Mouse (Mus musculus) forebrain, embryonic 12.5 days (tissue): ENCODE measurements around the gene Cdr2. TPM values are rescaled to one million over a fixed set of nuclear protein-coding genes. Genes with fewer than 3 reads are reported as not detected.
A peak's percentile ranks its signal among the peaks of the same experiment; 100 is the strongest.
"Not testable (repeated sequence)": the region's sequence is repeated elsewhere in the genome, so short reads cannot be mapped to it uniquely, and the experiment has no call there.

Experiments used
- ATAC-seq: fragments of 200-750 bp; cut with Nextera tagmentation; 2 replicates; pipeline ENCODE4 v1.8.0; 2017; ENCODE audit warnings: moderate TSS enrichment; ENCODE audit not compliant: low FRiP score
- H3K27ac ChIP-seq: fragments of 300-500 bp; sonication (generic); 2 replicates; pipeline ENCODE4 v1.5.1; 2016; ENCODE audit warnings: mild to moderate bottlenecking
- H3K27me3 ChIP-seq: fragments of 300-500 bp; sonication (generic); 2 replicates; pipeline ENCODE4 v1.6.1; 2016; ENCODE audit warnings: mild to moderate bottlenecking
- H3K36me3 ChIP-seq: fragments of 300-500 bp; sonication (generic); replicated peaks from 2 replicates; pipeline ENCODE4 v1.6.1; 2016; ENCODE audit warnings: mild to moderate bottlenecking
- H3K4me1 ChIP-seq: fragments of 300-500 bp; sonication (generic); 2 replicates; pipeline ENCODE4 v1.6.1; 2016
- H3K4me2 ChIP-seq: fragments of 300-500 bp; sonication (generic); 2 replicates; pipeline ENCODE4 v1.6.1; 2016; ENCODE audit warnings: mild to moderate bottlenecking, moderate library complexity
- H3K4me3 ChIP-seq: fragments of 300-500 bp; sonication (generic); replicated peaks from 2 replicates; pipeline ENCODE4 v1.5.1; 2016; ENCODE audit warnings: mild to moderate bottlenecking
- H3K9ac ChIP-seq: fragments of 300-500 bp; sonication (generic); 2 replicates; pipeline ENCODE4 v1.6.1; 2016; ENCODE audit warnings: mild to moderate bottlenecking
- H3K9me3 ChIP-seq: fragments of 300-500 bp; sonication (generic); 2 replicates; pipeline ENCODE4 v1.6.1; 2016
- WGBS: fragments of 180-500 bp; shearing (Covaris S2); methylation state at CpG from one replicate; pipeline ENCODE4 v1.1.7; 2016; 5-methylcytosine and 5-hydroxymethylcytosine counted together
- polyA plus RNA-seq: library from polyadenylated mRNA; unstranded; fragments of >200 nt; fragmentation: Nextera tagmentation; extraction: Ambion mirVana; gene quantifications from 2 replicates; pipeline ENCODE4 v1.2.1, GENCODE M21; 2016

The Cdr2 gene
- polyA plus RNA-seq, 1 experiment from 2014 or later = 14.5 TPM

GRCm38 (mm10) chr7:120918526-120918962 is 63.6 kb downstream of the Cdr2 start:
- peak; percentile 64 for ATAC-seq
- H3K9ac ChIP-seq = peak overlapping the region; percentile 93
- H3K36me3 ChIP-seq = peaks cover 11% of the 10 kb centered on the region
- WGBS = 6% methylated on average over 10 of the region's 10 CpGs
- peak overlapping the region; percentile 65 for H3K4me2 ChIP-seq
- no peaks in the 10 kb centered on the region for H3K27me3 ChIP-seq
- no peaks in the 10 kb centered on the region for H3K9me3 ChIP-seq
- peak overlapping the region; percentile 85 for H3K27ac ChIP-seq
- peaks cover 14% of the 10 kb centered on the region for H3K4me1 ChIP-seq
- peak overlapping the region; percentile 98 for H3K4me3 ChIP-seq

- peak within 1 kb of the TSS; percentile 93 for H3K9ac ChIP-seq
- under 1% methylated on average over 96 of the region's 102 CpGs for WGBS
- H3K4me3 ChIP-seq = peak within 1 kb of the TSS; percentile 98
- peak within 1 kb of the TSS; percentile 85 for H3K27ac ChIP-seq
- H3K4me1 ChIP-seq = peaks cover 14% of the 10 kb centered on the region
- peaks cover 4% of the 10 kb centered on the region for H3K36me3 ChIP-seq
- no peaks in the 10 kb centered on the region for H3K9me3 ChIP-seq
- ATAC-seq = peak; percentile 95
- no peaks in the 10 kb centered on the region for H3K27me3 ChIP-seq
- peak within 1 kb of the TSS; percentile 65 for H3K4me2 ChIP-seq
Measured at GRCm38 (mm10) chr7:120917592-120918461, 64.3 kb downstream of the Cdr2 start, which contains the start of gene Polr3e. Gene Polr3e, plus strand, starts transcription at chr7:120917744.

- ATAC-seq = peak; percentile 90
- Histone ChIP-seq H3K27ac (no peak overlapping the region), H3K4me1 (peaks cover 14% of the 10 kb centered on the region), H3K4me2 (no peak overlapping the region; the same call in none of the 2 replicates), H3K4me3 (peak overlapping the region; percentile 98), H3K27me3 (no peaks in the 10 kb centered on the region), H3K9me3 (no peaks in the 10 kb centered on the region), H3K9ac (no peak overlapping the region), H3K36me3 (no peaks in the 10 kb centered on the region)
- 9% methylated on average over 12 of the region's 12 CpGs for WGBS
Measured at GRCm38 (mm10) chr7:120917279-120917591, 64.9 kb downstream of the Cdr2 start.

GRCm38 (mm10) chr7:120916262-120916875 is 65.7 kb downstream of the Cdr2 start:
- H3K9ac ChIP-seq = no peak overlapping the region

GRCm38 (mm10) chr7:120913332-120913731 is 68.8 kb downstream of the Cdr2 start:
- Histone ChIP-seq H3K36me3 (no peaks in the 10 kb centered on the region), H3K4me3 (no peak overlapping the region), H3K9ac (no peak overlapping the region), H3K4me2 (no peak overlapping the region), H3K9me3 (no peaks in the 10 kb centered on the region), H3K4me1 (no peaks in the 10 kb centered on the region; the same call in 1 of the 2 replicates), H3K27me3 (no peaks in the 10 kb centered on the region), H3K27ac (no peak overlapping the region)
- no peak for ATAC-seq
- WGBS = 37% methylated on average over 1 of the region's 1 CpGs

More at GRCm38 (mm10) chr7:120916262-120916875, 65.7 kb downstream of the Cdr2 start:
- Histone ChIP-seq H3K4me2 (no peak overlapping the region), H3K4me1 (peaks cover 14% of the 10 kb centered on the region), H3K36me3 (no peaks in the 10 kb centered on the region), H3K27me3 (no peaks in the 10 kb centered on the region), H3K4me3 (no peak overlapping the region), H3K27ac (no peak overlapping the region), H3K9me3 (no peaks in the 10 kb centered on the region)
- no peak for ATAC-seq
- WGBS = 25% methylated on average over 11 of the region's 11 CpGs

- H3K27me3 ChIP-seq, ATAC-seq, H3K36me3 ChIP-seq, H3K27ac ChIP-seq, H3K4me1 ChIP-seq, H3K9ac ChIP-seq, H3K4me2 ChIP-seq, H3K9me3 ChIP-seq, H3K4me3 ChIP-seq: not testable (repeated sequence)
- WGBS = 86% methylated on average over 6 of the region's 6 CpGs
Measured at GRCm38 (mm10) chr7:120911268-120911667, 70.8 kb downstream of the Cdr2 start.

GRCm38 (mm10) chr7:120910172-120910571 is 71.9 kb downstream of the Cdr2 start:
- H3K4me3 ChIP-seq, H3K36me3 ChIP-seq, ATAC-seq, H3K4me2 ChIP-seq, H3K27me3 ChIP-seq, H3K4me1 ChIP-seq, H3K27ac ChIP-seq, H3K9ac ChIP-seq, H3K9me3 ChIP-seq: not testable (repeated sequence)
- WGBS = 70% methylated on average over 3 of the region's 3 CpGs

Other genes with a start within 250 kb of the Cdr2 start
- gene Vwa3a, start 243.0 kb downstream of the Cdr2 start, polyA plus RNA-seq = 0.42 and 0.88 TPM in 2 replicates
- not detected in 2 replicates for gene Gm5737, start 169.9 kb downstream of the Cdr2 start, polyA plus RNA-seq
- gene Eef2k, start 139.5 kb downstream of the Cdr2 start, polyA plus RNA-seq = 20.6 and 21.3 TPM in 2 replicates
- 33.5 and 34.9 TPM in 2 replicates for gene Polr3e, start 64.6 kb downstream of the Cdr2 start, polyA plus RNA-seq
- 0.15 and 0.20 TPM in 2 replicates for gene Mfsd13b, start 197 bp upstream of the Cdr2 start, polyA plus RNA-seq
- 227 and 230 TPM in 2 replicates for gene Mettl9, start 52.1 kb upstream of the Cdr2 start, polyA plus RNA-seq
- gene Igsf6, start 92.3 kb upstream of the Cdr2 start, polyA plus RNA-seq = 0.94 and 0.95 TPM in 2 replicates
- 0.10 and 0.13 TPM in 2 replicates for gene Otoa, start 99.3 kb upstream of the Cdr2 start, polyA plus RNA-seq